In genomic region chr1:161035281-161035785, GRCm38 (mm10) we compare ENCODE assay signal across 8 mouse cellular contexts. TPM values are rescaled to one million over a fixed set of nuclear protein-coding genes. Genes with fewer than 3 reads are reported as not detected.
A peak's percentile ranks its signal among the peaks of the same experiment; 100 is the strongest.
DNase-seq lines count a peak whose midpoint lies in the region; ATAC-seq and TF ChIP-seq lines count a peak whose summit lies in the region.

No protein-coding gene starts in this region.

- H3K4me2 ChIP-seq in kidney, embryonic 14.5 days (replicated peaks; ENCODE audit: low read depth, low read length), result peak overlapping the region; percentile 82
- H3K4me2 ChIP-seq in hindbrain, embryonic 13.5 days, result peak overlapping the region; percentile 88
- H3K4me2 ChIP-seq in lung, embryonic 16.5 days (ENCODE audit: low read depth, low read length), result peak overlapping the region; percentile 87
- H3K4me2 ChIP-seq in stomach, embryonic 16.5 days (ENCODE audit: low read depth, low read length), result peak overlapping the region; percentile 72

- no peaks in the 10 kb centered on the region for H3K9me3 ChIP-seq in kidney, embryonic 14.5 days (ENCODE audit: control insufficient read depth, low read length)
- no peaks in the 10 kb centered on the region for H3K9me3 ChIP-seq in ES-E14 (ENCODE audit: control insufficient read depth, insufficient read depth, low read depth, low read length)
- no peaks in the 10 kb centered on the region for H3K9me3 ChIP-seq in hindbrain, embryonic 13.5 days
- H3K9me3 ChIP-seq in lung, embryonic 16.5 days (ENCODE audit: control insufficient read depth, low read length), result no peaks in the 10 kb centered on the region
- no peaks in the 10 kb centered on the region for H3K9me3 ChIP-seq in stomach, embryonic 16.5 days (replicated peaks; ENCODE audit: control insufficient read depth, low read length)

- DNase-seq in kidney, postnatal 14 days, result no peak
- DNase-seq in ES-E14 (ENCODE audit: low read depth, low spot score), result peak; percentile 19
- peak; percentile 59 for DNase-seq in c-Kit-positive CD71-positive TER-119-positive erythroid progenitor cells, embryonic 14.5 days (ENCODE audit: low spot score)
- no peak for DNase-seq in ovary, postnatal 14 days (ENCODE audit: low spot score)

- peaks cover 2% of the 10 kb centered on the region; the same call in 1 of the 2 replicates for H3K4me1 ChIP-seq in kidney, embryonic 14.5 days (ENCODE audit: control insufficient read depth, insufficient read depth, low read length)
- peaks cover 0 to 2% of the 10 kb centered on the region in 2 experiments; a peak in 1 of 4 replicates for H3K4me1 ChIP-seq in ES-E14 (ENCODE audit: control insufficient read depth in 2 of 2, insufficient read depth in 2 of 2, low read length in 2 of 2, poor library complexity in 1 of 2)
- H3K4me1 ChIP-seq in hindbrain, embryonic 13.5 days (replicated peaks), result peaks cover 45% of the 10 kb centered on the region
- H3K4me1 ChIP-seq in lung, embryonic 16.5 days (replicated peaks; ENCODE audit: control insufficient read depth, insufficient read depth, low read length), result peaks cover 15% of the 10 kb centered on the region
- H3K4me1 ChIP-seq in stomach, embryonic 16.5 days (ENCODE audit: control insufficient read depth, insufficient read depth, low read length), result peaks cover 9% of the 10 kb centered on the region

- peak; percentile 5; the same call in 1 of the 2 replicates for ATAC-seq in kidney, embryonic 14.5 days (ENCODE audit: low FRiP score, low TSS enrichment)
- peak; percentile 60 for ATAC-seq in hindbrain, embryonic 13.5 days (ENCODE audit: low FRiP score)
- peak; percentile 7; the same call in 1 of the 2 replicates for ATAC-seq in lung, embryonic 16.5 days (ENCODE audit: low read depth)
- peak; percentile 5; the same call in 1 of the 2 replicates for ATAC-seq in stomach, embryonic 16.5 days (ENCODE audit: insufficient read depth, low FRiP score)

- peaks cover 59% of the 10 kb centered on the region for H3K36me3 ChIP-seq in kidney, embryonic 14.5 days (ENCODE audit: control insufficient read depth, insufficient read depth, low read length)
- H3K36me3 ChIP-seq in ES-E14 (ENCODE audit: control insufficient read depth, insufficient read depth, low read length, poor library complexity, severe bottlenecking), result peaks cover 36% of the 10 kb centered on the region
- H3K36me3 ChIP-seq in hindbrain, embryonic 13.5 days, result peaks cover 57% of the 10 kb centered on the region
- peaks cover 37% of the 10 kb centered on the region for H3K36me3 ChIP-seq in lung, embryonic 16.5 days (ENCODE audit: control insufficient read depth, insufficient read depth, low read length)
- H3K36me3 ChIP-seq in stomach, embryonic 16.5 days (ENCODE audit: control insufficient read depth, insufficient read depth, low read length), result peaks cover 33% of the 10 kb centered on the region

- peak overlapping the region; percentile 91 for H3K27ac ChIP-seq in kidney, embryonic 14.5 days (ENCODE audit: low read depth, low read length)
- H3K27ac ChIP-seq in ES-E14 (ENCODE audit: insufficient read depth, low read depth, low read length, poor library complexity, severe bottlenecking), result peak overlapping the region; percentile 97
- H3K27ac ChIP-seq in hindbrain, embryonic 13.5 days, result peak overlapping the region; percentile 93
- H3K27ac ChIP-seq in lung, embryonic 16.5 days (ENCODE audit: low read length), result peak overlapping the region; percentile 89
- peak overlapping the region; percentile 91 for H3K27ac ChIP-seq in stomach, embryonic 16.5 days (ENCODE audit: low read length)

- peak overlapping the region; percentile 97 for H3K9ac ChIP-seq in kidney, embryonic 14.5 days (ENCODE audit: low read depth, low read length)
- peak overlapping the region; percentile 97 for H3K9ac ChIP-seq in ES-E14 (ENCODE audit: insufficient read depth, low read depth, low read length, poor library complexity, severe bottlenecking)
- peak overlapping the region; percentile 95 for H3K9ac ChIP-seq in hindbrain, embryonic 13.5 days
- peak overlapping the region; percentile 96 for H3K9ac ChIP-seq in lung, embryonic 16.5 days (ENCODE audit: low read length)
- peak overlapping the region; percentile 82 for H3K9ac ChIP-seq in stomach, embryonic 16.5 days (ENCODE audit: low read length)

- in situ Hi-C loops in ES-E14 (cut with MboI; ENCODE audit: low sequenced_read_pairs in 2 of 2, unreplicated experiment in 2 of 2), result no loop called here

- under 1% methylated on average over 14 of the region's 14 CpGs for WGBS in kidney, embryonic 14.5 days
- under 1% methylated on average over 14 of the region's 14 CpGs for WGBS in hindbrain, embryonic 13.5 days
- WGBS in lung, embryonic 16.5 days, result under 1% methylated on average over 14 of the region's 14 CpGs
- WGBS in stomach, embryonic 16.5 days, result under 1% methylated on average over 14 of the region's 14 CpGs

- H3K27me3 ChIP-seq in kidney, embryonic 14.5 days (ENCODE audit: control insufficient read depth, insufficient read depth, low read length), result no peaks in the 10 kb centered on the region
- H3K27me3 ChIP-seq in hindbrain, embryonic 13.5 days, result no peaks in the 10 kb centered on the region
- H3K27me3 ChIP-seq in lung, embryonic 16.5 days (ENCODE audit: control insufficient read depth, insufficient read depth, low read depth, low read length), result no peaks in the 10 kb centered on the region
- no peaks in the 10 kb centered on the region for H3K27me3 ChIP-seq in stomach, embryonic 16.5 days (ENCODE audit: control insufficient read depth, insufficient read depth, low read length)

- H3K4me3 ChIP-seq in kidney, embryonic 14.5 days (ENCODE audit: low read length), result peak overlapping the region; percentile 92
- peak overlapping the region; percentile 67 to 88 for H3K4me3 ChIP-seq in ES-E14 (ENCODE audit: insufficient read depth in 1 of 2, low read depth in 1 of 2, low read length in 2 of 2, poor library complexity in 1 of 2, severe bottlenecking in 1 of 2)
- peak overlapping the region; percentile 81 for H3K4me3 ChIP-seq in hindbrain, embryonic 13.5 days
- peak overlapping the region; percentile 90 for H3K4me3 ChIP-seq in lung, embryonic 16.5 days (ENCODE audit: low read length)
- H3K4me3 ChIP-seq in stomach, embryonic 16.5 days (replicated peaks; ENCODE audit: low read length), result peak overlapping the region; percentile 62

TF ChIP-seq in ES-E14, 5 proteins besides CTCF, POLR2A, EP300 and RAD21:
- TF ChIP-seq ZC3H11A (IDR thresholded peaks at IDR 0.05; ENCODE audit: borderline replicate concordance, low read depth, low read length) (no peak), ZNF384 (IDR thresholded peaks at IDR 0.05; ENCODE audit: low read depth, low read length) (no peak), MAFK (IDR thresholded peaks at IDR 0.05; ENCODE audit: insufficient read depth, low read depth, low read length) (peak; percentile 51; the same call in 1 of the 2 replicates), CHD2 (IDR thresholded peaks at IDR 0.05; ENCODE audit: low read depth, low read length) (peak; percentile 72; the same call in 1 of the 2 replicates), HCFC1 (IDR thresholded peaks at IDR 0.05; ENCODE audit: borderline replicate concordance, insufficient read depth, low read length) (no peak)

RNA-seq across cellular contexts. Expression of gene Zbtb37, which starts 0.7 kb away (rescaled TPM):
- polyA plus RNA-seq in kidney, embryonic 14.5 days (2014; fragmentation: Nextera tagmentation; extraction: Ambion mirVana), result 11.0 and 13.3 TPM in 2 replicates
- 10.7 and 13.0 TPM in 2 replicates for total RNA-seq in ES-E14 (2012; rRNA removed)
- polyA plus RNA-seq in hindbrain, embryonic 13.5 days (2015; fragmentation: Nextera tagmentation; extraction: Ambion mirVana), result 10.7 and 11.5 TPM in 2 replicates
- polyA plus RNA-seq in lung, embryonic 16.5 days (2015; fragmentation: Nextera tagmentation; extraction: Ambion mirVana), result 7.5 and 12.2 TPM in 2 replicates
- polyA plus RNA-seq in stomach, embryonic 16.5 days (2015; fragmentation: Nextera tagmentation; extraction: Ambion mirVana), result 4.0 and 7.4 TPM in 2 replicates

RNA-seq across cellular contexts. Expression of gene Dars2, which starts 35.1 kb away (rescaled TPM):
- 26.6 and 45.4 TPM in 2 replicates for polyA plus RNA-seq in kidney, embryonic 14.5 days (2014; fragmentation: Nextera tagmentation; extraction: Ambion mirVana)
- total RNA-seq in ES-E14 (2012; rRNA removed), result 38.7 and 39.8 TPM in 2 replicates
- polyA plus RNA-seq in hindbrain, embryonic 13.5 days (2015; fragmentation: Nextera tagmentation; extraction: Ambion mirVana), result 26.2 and 28.4 TPM in 2 replicates
- 30.8 and 31.8 TPM in 2 replicates for polyA plus RNA-seq in lung, embryonic 16.5 days (2015; fragmentation: Nextera tagmentation; extraction: Ambion mirVana)
- polyA plus RNA-seq in stomach, embryonic 16.5 days (2015; fragmentation: Nextera tagmentation; extraction: Ambion mirVana), result 31.1 and 34.0 TPM in 2 replicates

RNA-seq across cellular contexts. Expression of gene Cenpl, which starts 35.2 kb away (rescaled TPM):
- 32.7 and 36.2 TPM in 2 replicates for polyA plus RNA-seq in kidney, embryonic 14.5 days (2014; fragmentation: Nextera tagmentation; extraction: Ambion mirVana)
- total RNA-seq in ES-E14 (2012; rRNA removed), result 5.1 and 6.2 TPM in 2 replicates
- polyA plus RNA-seq in hindbrain, embryonic 13.5 days (2015; fragmentation: Nextera tagmentation; extraction: Ambion mirVana), result 13.1 and 13.2 TPM in 2 replicates
- 37.8 and 38.3 TPM in 2 replicates for polyA plus RNA-seq in lung, embryonic 16.5 days (2015; fragmentation: Nextera tagmentation; extraction: Ambion mirVana)
- 22.6 and 26.3 TPM in 2 replicates for polyA plus RNA-seq in stomach, embryonic 16.5 days (2015; fragmentation: Nextera tagmentation; extraction: Ambion mirVana)

RNA-seq across cellular contexts. Expression of gene Serpinc1, which starts 56.9 kb away (rescaled TPM):
- 1.9 and 2.2 TPM in 2 replicates for polyA plus RNA-seq in kidney, embryonic 14.5 days (2014; fragmentation: Nextera tagmentation; extraction: Ambion mirVana)
- 0.89 and 1.4 TPM in 2 replicates for total RNA-seq in ES-E14 (2012; rRNA removed)
- 3.7 and 3.9 TPM in 2 replicates for polyA plus RNA-seq in hindbrain, embryonic 13.5 days (2015; fragmentation: Nextera tagmentation; extraction: Ambion mirVana)
- polyA plus RNA-seq in lung, embryonic 16.5 days (2015; fragmentation: Nextera tagmentation; extraction: Ambion mirVana), result 2.8 and 13.9 TPM in 2 replicates
- 34.1 and 40.6 TPM in 2 replicates for polyA plus RNA-seq in stomach, embryonic 16.5 days (2015; fragmentation: Nextera tagmentation; extraction: Ambion mirVana)

Comparison
In these comparisons a context has a peak if more than half of its experiments do, and no peak if none do; other contexts are left out.
1. ATAC-seq: peak in every context shown above with its lines; median percentile 60 in hindbrain, embryonic 13.5 days; 7 in lung, embryonic 16.5 days; 5 in kidney, embryonic 14.5 days; 5 in stomach, embryonic 16.5 days.
2. DNase-seq: peak in ES-E14 (single experiment) and c-Kit-positive CD71-positive TER-119-positive erythroid progenitor cells, embryonic 14.5 days (single experiment); none in kidney, postnatal 14 days (single experiment) and ovary, postnatal 14 days (single experiment).
3. Peak in every context shown above with its lines, with median percentiles within 50 percentile points of each other: H3K27ac ChIP-seq, H3K4me2 ChIP-seq, H3K4me3 ChIP-seq and H3K9ac ChIP-seq.